In genomic region chr5:114132841-114133240, GRCm38 (mm10) we compare ENCODE assay signal across 18 mouse cellular contexts. TPM values are rescaled to one million over a fixed set of nuclear protein-coding genes. Genes with fewer than 3 reads are reported as not detected.
DNase-seq lines count a peak whose midpoint lies in the region; ATAC-seq and TF ChIP-seq lines count a peak whose summit lies in the region.
"Had no signal": no experiment of that assay in that cellular context is flagged by ENCODE, and none has a peak within 500 bp of the region (broad histone marks: within the 10 kb centered on the region; RNA-seq: fewer than 3 reads in every experiment).

No protein-coding gene starts in this region.

- TF ChIP-seq EP300 in heart, adult 2 months (IDR thresholded peaks at IDR 0.05; ENCODE audit: insufficient read depth, low read depth, low read length) = no peak

- no peaks in the 10 kb centered on the region for H3K9me3 ChIP-seq in hindbrain, embryonic 13.5 days
- no peaks in the 10 kb centered on the region for H3K9me3 ChIP-seq in hindbrain, embryonic 14.5 days (ENCODE audit: control insufficient read depth, low read length)
- H3K9me3 ChIP-seq in midbrain, embryonic 12.5 days = no peaks in the 10 kb centered on the region
- no peaks in the 10 kb centered on the region for H3K9me3 ChIP-seq in midbrain, embryonic 11.5 days (ENCODE audit: control insufficient read depth, low read length)
- no peaks in the 10 kb centered on the region for H3K9me3 ChIP-seq in liver, embryonic 15.5 days (replicated peaks)
- H3K9me3 ChIP-seq: stomach, embryonic 15.5 days had no signal

- no peaks in the 10 kb centered on the region for H3K27me3 ChIP-seq in heart, adult 2 months (ENCODE audit: control insufficient read depth, insufficient read depth, low read length)
- no peaks in the 10 kb centered on the region for H3K27me3 ChIP-seq in hindbrain, embryonic 13.5 days
- no peaks in the 10 kb centered on the region for H3K27me3 ChIP-seq in hindbrain, embryonic 14.5 days (ENCODE audit: control insufficient read depth, insufficient read depth, low read length)
- H3K27me3 ChIP-seq in midbrain, embryonic 12.5 days = no peaks in the 10 kb centered on the region
- no peaks in the 10 kb centered on the region for H3K27me3 ChIP-seq in midbrain, embryonic 11.5 days (ENCODE audit: control insufficient read depth, insufficient read depth, low read length)
- no peaks in the 10 kb centered on the region for H3K27me3 ChIP-seq in liver, embryonic 15.5 days
- H3K27me3 ChIP-seq: stomach, embryonic 15.5 days had no signal

- no peak for DNase-seq in heart, adult 2 months
- no peak for DNase-seq in heart, postnatal 36 days
- DNase-seq in hindbrain, embryonic 14.5 days (ENCODE audit: low spot score) = no peak
- DNase-seq in midbrain, embryonic 11.5 days (ENCODE audit: low spot score, missing footprints) = no peak
- DNase-seq in gastrocnemius, postnatal 4 days (ENCODE audit: low spot score in 2 of 2) = no peak
- DNase-seq: adrenal gland, postnatal 14 days; cerebellum, adult 9-10 months; kidney, adult 9 months; lung, postnatal 14 days; right cerebral cortex, adult 18-20 months; spleen, adult 18-20 months had no signal

- H3K36me3 ChIP-seq in heart, adult 2 months (ENCODE audit: control insufficient read depth, insufficient read depth, low read length) = no peaks in the 10 kb centered on the region
- H3K36me3 ChIP-seq in hindbrain, embryonic 13.5 days = no peaks in the 10 kb centered on the region
- H3K36me3 ChIP-seq in hindbrain, embryonic 14.5 days (replicated peaks; ENCODE audit: control insufficient read depth, insufficient read depth) = no peaks in the 10 kb centered on the region
- H3K36me3 ChIP-seq in midbrain, embryonic 12.5 days = peaks cover 14% of the 10 kb centered on the region; the same call in 1 of the 2 replicates
- H3K36me3 ChIP-seq in midbrain, embryonic 11.5 days (ENCODE audit: control insufficient read depth, insufficient read depth, low read length) = peaks cover 8% of the 10 kb centered on the region; the same call in 1 of the 2 replicates
- peaks cover 32% of the 10 kb centered on the region for H3K36me3 ChIP-seq in liver, embryonic 15.5 days (replicated peaks)
- H3K36me3 ChIP-seq: stomach, embryonic 15.5 days had no signal

- peaks cover 3% of the 10 kb centered on the region for H3K4me1 ChIP-seq in heart, adult 2 months (ENCODE audit: control insufficient read depth, insufficient read depth, low read length)
- H3K4me1 ChIP-seq in hindbrain, embryonic 13.5 days (replicated peaks) = peaks cover 25% of the 10 kb centered on the region
- H3K4me1 ChIP-seq in hindbrain, embryonic 14.5 days (replicated peaks; ENCODE audit: control insufficient read depth, insufficient read depth, low read length) = peaks cover 7% of the 10 kb centered on the region
- H3K4me1 ChIP-seq in midbrain, embryonic 12.5 days = peaks cover 35% of the 10 kb centered on the region
- H3K4me1 ChIP-seq in midbrain, embryonic 11.5 days (ENCODE audit: control insufficient read depth, insufficient read depth, low read length) = peaks cover 24% of the 10 kb centered on the region
- H3K4me1 ChIP-seq in liver, embryonic 15.5 days (replicated peaks) = peaks cover 59% of the 10 kb centered on the region

- no peak overlapping the region for H3K9ac ChIP-seq in heart, adult 2 months (ENCODE audit: low read depth, low read length)
- H3K9ac ChIP-seq in hindbrain, embryonic 13.5 days = peak overlapping the region; percentile 11; the same call in 1 of the 2 replicates
- H3K9ac ChIP-seq in hindbrain, embryonic 14.5 days = no peak overlapping the region
- H3K9ac ChIP-seq in midbrain, embryonic 12.5 days (replicated peaks) = 0 out of 2 replicates have a peak overlapping the region, but pooled peaks have one; percentile 4
- no peak overlapping the region for H3K9ac ChIP-seq in midbrain, embryonic 11.5 days (ENCODE audit: low read length)
- no peak overlapping the region for H3K9ac ChIP-seq in liver, embryonic 15.5 days
- H3K9ac ChIP-seq: stomach, embryonic 15.5 days had no signal

- no peak overlapping the region for H3K4me3 ChIP-seq in heart, adult 2 months
- no peak overlapping the region for H3K4me3 ChIP-seq in hindbrain, embryonic 13.5 days
- no peak overlapping the region for H3K4me3 ChIP-seq in hindbrain, embryonic 14.5 days (replicated peaks; ENCODE audit: low read length)
- no peak overlapping the region for H3K4me3 ChIP-seq in midbrain, embryonic 12.5 days
- no peak overlapping the region for H3K4me3 ChIP-seq in midbrain, embryonic 11.5 days (ENCODE audit: low read depth, low read length)
- no peak overlapping the region for H3K4me3 ChIP-seq in liver, embryonic 15.5 days (replicated peaks)
- H3K4me3 ChIP-seq: left cerebral cortex, adult 2 months had no signal

- H3K79me2 ChIP-seq in heart, adult 2 months (replicated peaks; ENCODE audit: control insufficient read depth, insufficient read depth, low read length) = no peaks in the 10 kb centered on the region

- peak overlapping the region; percentile 72 for H3K27ac ChIP-seq in heart, adult 2 months
- no peak overlapping the region for H3K27ac ChIP-seq in hindbrain, embryonic 13.5 days
- H3K27ac ChIP-seq in hindbrain, embryonic 14.5 days = no peak overlapping the region
- H3K27ac ChIP-seq in midbrain, embryonic 12.5 days (replicated peaks) = no peak overlapping the region
- no peak overlapping the region for H3K27ac ChIP-seq in midbrain, embryonic 11.5 days (ENCODE audit: low read depth, low read length)
- H3K27ac ChIP-seq in liver, embryonic 15.5 days (replicated peaks) = no peak overlapping the region
- H3K27ac ChIP-seq: left cerebral cortex, adult 2 months; stomach, embryonic 15.5 days had no signal

- intact Hi-C loops in heart, adult 2 months (cut with DNase I) = no loop called here
- intact Hi-C loops in heart, postnatal 36 days (cut with DNase I) = loop anchor here (5.0 kb wide), 1 partner anchor 39 kb away; no protein-coding TSS in a partner anchor

- TF ChIP-seq POLR2A in heart, adult 2 months (IDR thresholded peaks at IDR 0.05; ENCODE audit: insufficient read depth, low read depth, low read length) = no peak

- no peak for ATAC-seq in hindbrain, embryonic 13.5 days (ENCODE audit: low FRiP score)
- no peak for ATAC-seq in hindbrain, embryonic 14.5 days (ENCODE audit: low FRiP score)
- no peak for ATAC-seq in midbrain, embryonic 12.5 days (ENCODE audit: low FRiP score, low read depth)
- ATAC-seq in midbrain, embryonic 11.5 days (ENCODE audit: low FRiP score) = no peak
- no peak for ATAC-seq in liver, embryonic 15.5 days (ENCODE audit: insufficient read depth)

- H3K4me2 ChIP-seq in hindbrain, embryonic 13.5 days = no peak overlapping the region
- no peak overlapping the region for H3K4me2 ChIP-seq in hindbrain, embryonic 14.5 days (replicated peaks)
- H3K4me2 ChIP-seq in midbrain, embryonic 12.5 days (replicated peaks) = no peak overlapping the region
- H3K4me2 ChIP-seq in midbrain, embryonic 11.5 days = no peak overlapping the region
- H3K4me2 ChIP-seq in liver, embryonic 15.5 days = 0 out of 2 replicates have a peak overlapping the region, but pooled peaks have one; percentile 99

- WGBS in heart, adult 2 months = 86% methylated on average over 6 of the region's 6 CpGs
- WGBS in hindbrain, embryonic 13.5 days = 77% methylated on average over 6 of the region's 6 CpGs
- 76% methylated on average over 6 of the region's 6 CpGs for WGBS in hindbrain, embryonic 14.5 days
- WGBS in midbrain, embryonic 12.5 days = 80% methylated on average over 6 of the region's 6 CpGs
- 84% methylated on average over 6 of the region's 6 CpGs for WGBS in midbrain, embryonic 11.5 days
- 80% methylated on average over 6 of the region's 6 CpGs for WGBS in liver, embryonic 15.5 days (ENCODE audit: insufficient replicate concordance)

- TF ChIP-seq CTCF in heart, adult 2 months (IDR thresholded peaks at IDR 0.05) = no peak

RNA-seq across cellular contexts. Expression of gene Ung, which starts 2.7 kb away (rescaled TPM):
- 10 to 100 TPM; 27.1 to 32.1 TPM for total RNA-seq in heart, adult 2 months (2021)
- 24.4 and 28.3 TPM in 2 replicates for polyA plus RNA-seq in heart, adult 2 months (2012; rRNA removed)
- total RNA-seq in heart, postnatal 36 days (2021) = 10 to 100 TPM; 26.4 to 27.3 TPM
- polyA plus RNA-seq in hindbrain, embryonic 13.5 days (2015; fragmentation: Nextera tagmentation; extraction: Ambion mirVana) = 10.4 and 11.1 TPM in 2 replicates
- polyA plus RNA-seq in hindbrain, embryonic 14.5 days (2014; fragmentation: Nextera tagmentation; extraction: Ambion mirVana) = 5.4 and 6.5 TPM in 2 replicates
- 40.2 and 41.6 TPM in 2 replicates for polyA plus RNA-seq in midbrain, embryonic 12.5 days (2016; fragmentation: Nextera tagmentation; extraction: Ambion mirVana)
- polyA plus RNA-seq in midbrain, embryonic 11.5 days (2014; fragmentation: Nextera tagmentation; extraction: Ambion mirVana) = 30.0 and 35.1 TPM in 2 replicates
- polyA plus RNA-seq in liver, embryonic 15.5 days (2015; fragmentation: Nextera tagmentation; extraction: Ambion mirVana) = 18.2 and 19.0 TPM in 2 replicates
- 10 to 100 TPM; 10.5 to 14.0 TPM for total RNA-seq in gastrocnemius, postnatal 4 days (2021)

RNA-seq across cellular contexts. Expression of gene Alkbh2, which starts 4.8 kb away (rescaled TPM):
- total RNA-seq in heart, adult 2 months (2021) = 1 to 10 TPM; 1.6 to 2.0 TPM
- polyA plus RNA-seq in heart, adult 2 months (2012; rRNA removed) = 3.0 and 3.1 TPM in 2 replicates
- total RNA-seq in heart, postnatal 36 days (2021) = 1 to 10 TPM; 1.2 to 1.5 TPM
- 5.4 and 6.3 TPM in 2 replicates for polyA plus RNA-seq in hindbrain, embryonic 13.5 days (2015; fragmentation: Nextera tagmentation; extraction: Ambion mirVana)
- polyA plus RNA-seq in hindbrain, embryonic 14.5 days (2014; fragmentation: Nextera tagmentation; extraction: Ambion mirVana) = 6.2 and 7.1 TPM in 2 replicates
- 8.9 and 12.7 TPM in 2 replicates for polyA plus RNA-seq in midbrain, embryonic 12.5 days (2016; fragmentation: Nextera tagmentation; extraction: Ambion mirVana)
- polyA plus RNA-seq in midbrain, embryonic 11.5 days (2014; fragmentation: Nextera tagmentation; extraction: Ambion mirVana) = 13.8 and 14.0 TPM in 2 replicates
- polyA plus RNA-seq in liver, embryonic 15.5 days (2015; fragmentation: Nextera tagmentation; extraction: Ambion mirVana) = 3.1 and 4.1 TPM in 2 replicates
- total RNA-seq in gastrocnemius, postnatal 4 days (2021) = 1 to 10 TPM; 3.3 to 3.4 TPM

RNA-seq across cellular contexts. Expression of gene Acacb, which starts 13.5 kb away (rescaled TPM):
- total RNA-seq in heart, adult 2 months (2021) = 100 to 1,000 TPM; 205 to 251 TPM
- polyA plus RNA-seq in heart, adult 2 months (2012; rRNA removed) = 105 and 141 TPM in 2 replicates
- 100 to 1,000 TPM; 232 to 242 TPM for total RNA-seq in heart, postnatal 36 days (2021)
- 1.9 and 3.2 TPM in 2 replicates for polyA plus RNA-seq in hindbrain, embryonic 13.5 days (2015; fragmentation: Nextera tagmentation; extraction: Ambion mirVana)
- polyA plus RNA-seq in hindbrain, embryonic 14.5 days (2014; fragmentation: Nextera tagmentation; extraction: Ambion mirVana) = 3.6 and 3.7 TPM in 2 replicates
- polyA plus RNA-seq in midbrain, embryonic 12.5 days (2016; fragmentation: Nextera tagmentation; extraction: Ambion mirVana) = 2.5 and 3.1 TPM in 2 replicates
- polyA plus RNA-seq in midbrain, embryonic 11.5 days (2014; fragmentation: Nextera tagmentation; extraction: Ambion mirVana) = 1.6 and 1.7 TPM in 2 replicates
- polyA plus RNA-seq in liver, embryonic 15.5 days (2015; fragmentation: Nextera tagmentation; extraction: Ambion mirVana) = 0.43 and 0.45 TPM in 2 replicates
- 10 to 100 TPM; 59.6 to 62.8 TPM for total RNA-seq in gastrocnemius, postnatal 4 days (2021)

RNA-seq across cellular contexts. Expression of gene Svop, which starts 41.5 kb away (rescaled TPM):
- not detected for total RNA-seq in heart, adult 2 months (2021)
- 0.08 and 0.12 TPM in 2 replicates for polyA plus RNA-seq in heart, adult 2 months (2012; rRNA removed)
- not detected for total RNA-seq in heart, postnatal 36 days (2021)
- 83.2 and 88.7 TPM in 2 replicates for polyA plus RNA-seq in hindbrain, embryonic 13.5 days (2015; fragmentation: Nextera tagmentation; extraction: Ambion mirVana)
- polyA plus RNA-seq in hindbrain, embryonic 14.5 days (2014; fragmentation: Nextera tagmentation; extraction: Ambion mirVana) = 83.0 and 87.8 TPM in 2 replicates
- polyA plus RNA-seq in midbrain, embryonic 12.5 days (2016; fragmentation: Nextera tagmentation; extraction: Ambion mirVana) = 47.6 and 51.7 TPM in 2 replicates
- polyA plus RNA-seq in midbrain, embryonic 11.5 days (2014; fragmentation: Nextera tagmentation; extraction: Ambion mirVana) = 21.2 TPM in 2 replicates
- not detected in 2 replicates for polyA plus RNA-seq in liver, embryonic 15.5 days (2015; fragmentation: Nextera tagmentation; extraction: Ambion mirVana)
- not detected for total RNA-seq in gastrocnemius, postnatal 4 days (2021)
- total RNA-seq: megakaryocyte-erythroid progenitor cell, adult 5-6 weeks had no signal
- polyA plus RNA-seq: thymus, postnatal 0 days had no signal

Comparison
In these comparisons a context has a peak if more than half of its experiments do, and no peak if none do; other contexts are left out.
1. H3K9ac ChIP-seq: peak in hindbrain, embryonic 13.5 days (single experiment) and midbrain, embryonic 12.5 days (single experiment); none in heart, adult 2 months (single experiment), hindbrain, embryonic 14.5 days (single experiment), midbrain, embryonic 11.5 days (single experiment) and liver, embryonic 15.5 days (single experiment).
2. RNA of gene Acacb, which starts 13.5 kb away (polyA plus RNA-seq): 105 to 141 TPM in heart, adult 2 months; 3.6 to 3.7 TPM in hindbrain, embryonic 14.5 days, 2.5 to 3.1 TPM in midbrain, embryonic 12.5 days, 1.9 to 3.2 TPM in hindbrain, embryonic 13.5 days, 1.6 to 1.7 TPM in midbrain, embryonic 11.5 days and 0.43 to 0.45 TPM in liver, embryonic 15.5 days; every median in the first group is over 10 times any median in the second.